Mouse (Mus musculus) gastrocnemius, adult 2 months (tissue): ENCODE measurements around the gene Polr3g. TPM values are rescaled to one million over a fixed set of nuclear protein-coding genes. Genes with fewer than 3 reads are reported as not detected.
"Not testable (repeated sequence)": the region's sequence is repeated elsewhere in the genome, so short reads cannot be mapped to it uniquely, and the experiment has no call there.

Experiments
- DNase-seq: peaks from one replicate; pipeline ENCODE4 v3.0.0; 2022
- H3K27ac ChIP-seq: fragments of 200-600 bp; 2 replicates; pipeline ENCODE4 v1.8.1; 2022; ENCODE audit warnings: mild to moderate bottlenecking
- H3K4me3 ChIP-seq: fragments of 200-600 bp; 2 replicates; pipeline ENCODE4 v1.8.1; 2022; ENCODE audit warnings: mild to moderate bottlenecking, moderate library complexity
- CTCF ChIP-seq: fragments of 200-600 bp; IDR thresholded peaks from 2 replicates; pipeline ENCODE4 v1.8.1; 2022; ENCODE audit warnings: antibody characterized with exemption, mild to moderate bottlenecking, moderate library complexity
- intact Hi-C: fragments of 180-260 bp; cut with DNase I; formaldehyde crosslinking; loops from one replicate; pipeline ENCODE4 v1.15.1; 2025
- total RNA-seq, 2 experiments: library from RNA; stranded (reverse); gene quantifications; 2 replicates each; pipeline ENCODE4 v1.2.3; 2021

The Polr3g gene
- total RNA-seq, 2 experiments from 2014 or later, result 1.3 to 2.2 TPM

- Histone ChIP-seq H3K4me3 (no peak overlapping the region), H3K27ac (no peak overlapping the region)
- intact Hi-C loops, result no loop called here
- DNase-seq, result no peak
- TF ChIP-seq CTCF, result no peak
Measured at GRCm38 (mm10) chr13:81667713-81668112, 43.1 kb downstream of the Polr3g start.

DNA sequence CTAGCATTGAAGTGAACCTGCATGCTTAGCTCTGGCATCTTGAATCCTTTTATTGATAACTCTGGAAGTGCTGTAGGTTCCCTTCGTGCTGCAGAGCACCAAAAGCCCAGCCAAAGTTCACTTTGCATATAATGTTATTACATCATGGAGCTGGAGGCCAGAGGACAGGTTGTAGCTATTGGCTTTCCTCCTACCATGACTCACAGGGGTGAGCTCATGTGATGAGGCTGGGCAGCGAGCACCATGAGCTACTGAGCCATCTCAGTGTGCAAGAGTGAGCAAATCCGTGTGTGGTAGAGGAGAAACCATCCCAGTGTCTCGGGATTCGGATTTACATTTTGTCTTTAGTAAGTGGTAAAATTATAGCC is 46.5 kb downstream of the Polr3g start:
- peak; percentile 28 for DNase-seq
- Histone ChIP-seq H3K27ac (no peak overlapping the region), H3K4me3 (no peak overlapping the region)
- intact Hi-C loops, result no loop called here
- no peak for TF ChIP-seq CTCF

GRCm38 (mm10) chr13:81663566-81664330 is 47.1 kb downstream of the Polr3g start:
- Histone ChIP-seq H3K4me3 (no peak overlapping the region), H3K27ac (no peak overlapping the region)
- TF ChIP-seq CTCF, result no peak
- DNase-seq, result no peak
- intact Hi-C loops, result no loop called here

GRCm38 (mm10) chr13:81658053-81658752 is 52.6 kb downstream of the Polr3g start:
- intact Hi-C loops, result loop anchor here (5.0 kb wide), 3 partner anchors 54 to 776 kb away; partner anchors contain the start of genes Arrdc3, Mblac2 and Polr3g
- no peak for TF ChIP-seq CTCF
- H3K27ac ChIP-seq, result peak overlapping the region; percentile 99
- H3K4me3 ChIP-seq, result peak overlapping the region; percentile 84
- DNase-seq, result no peak

GRCm38 (mm10) chr13:81657351-81658052 is 53.3 kb downstream of the Polr3g start, which contains the start of gene Lysmd3:
Lysmd3 (plus strand) TSS chr13:81657663.
- DNase-seq, result peak; percentile 96
- intact Hi-C loops, result loop anchor here (2.0 to 5.0 kb wide), 4 partner anchors 55 to 775 kb away; partner anchors contain the start of genes Arrdc3, Cetn3, Mblac2 and Polr3g
- Histone ChIP-seq H3K4me3 (peak within 1 kb of the TSS; percentile 84), H3K27ac (peak within 1 kb of the TSS; percentile 99)
- TF ChIP-seq CTCF, result peak; percentile 17; the same call in 1 of the 2 replicates

DNA sequence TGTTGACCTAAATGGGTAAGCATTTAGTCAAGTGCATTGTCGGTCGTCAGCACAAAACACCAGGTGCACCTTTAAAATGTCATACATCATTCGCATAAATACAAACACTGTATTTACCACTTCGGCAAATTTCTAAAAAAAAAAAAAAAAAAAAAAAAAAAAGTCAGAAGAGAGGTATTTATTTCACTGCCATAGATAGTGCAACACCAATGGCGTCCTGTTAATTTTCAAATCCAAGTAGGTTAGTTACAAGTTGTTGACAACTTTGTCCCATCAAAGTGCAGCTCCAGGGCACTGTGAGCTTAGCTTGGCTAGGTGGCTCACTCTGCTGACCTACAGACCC is 53.8 kb downstream of the Polr3g start:
- intact Hi-C loops, result loop anchor here (2.0 to 5.0 kb wide), 4 partner anchors 55 to 775 kb away; partner anchors contain the start of genes Arrdc3, Cetn3, Mblac2 and Polr3g
- Histone ChIP-seq H3K4me3 (peak overlapping the region; percentile 84), H3K27ac (peak overlapping the region; percentile 99)
- no peak for DNase-seq
- TF ChIP-seq CTCF, result no peak

DNA sequence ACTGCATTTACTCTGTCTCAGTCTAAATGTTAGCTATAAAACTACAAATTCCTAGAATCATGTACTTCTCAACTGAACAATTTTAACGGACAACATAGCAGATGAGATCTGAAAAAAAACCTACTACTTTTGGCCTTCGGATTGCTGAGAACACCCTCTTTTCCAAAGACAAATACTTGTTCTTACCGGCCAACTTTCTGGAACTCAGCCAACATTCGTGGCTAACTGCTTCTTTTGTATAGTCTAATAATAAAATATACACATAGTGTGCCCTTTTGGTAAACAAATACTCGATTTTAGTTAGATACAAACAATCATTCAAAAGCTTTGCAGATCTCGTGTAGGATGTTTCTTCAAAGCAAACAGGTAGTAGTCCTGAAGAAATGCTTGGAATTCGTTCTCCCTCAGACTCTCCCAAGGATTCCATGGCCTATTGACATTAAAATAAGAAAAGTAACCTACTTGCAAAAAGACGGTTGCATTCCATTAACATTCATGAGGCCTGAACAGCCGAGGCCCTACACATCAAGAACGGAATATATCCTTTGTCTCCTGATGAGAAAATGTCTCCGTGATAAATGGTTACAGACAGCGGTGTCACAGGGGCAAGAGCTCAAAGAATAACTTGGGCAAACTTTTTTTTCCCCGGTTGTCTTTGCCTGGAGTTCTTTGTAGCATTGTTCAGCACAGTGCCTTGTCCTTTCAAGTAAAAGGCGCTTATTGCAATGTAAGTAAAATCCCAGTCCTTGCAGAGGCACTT is 54.5 kb downstream of the Polr3g start:
- H3K4me3 ChIP-seq, result no peak overlapping the region
- peak overlapping the region; percentile 99; the same call in 1 of the 2 replicates for H3K27ac ChIP-seq
- intact Hi-C loops, result loop anchor here (2.0 to 5.0 kb wide), 4 partner anchors 56 to 774 kb away; partner anchors contain the start of genes Arrdc3, Cetn3, Mblac2 and Polr3g
- TF ChIP-seq CTCF, result no peak
- DNase-seq, result no peak

DNA sequence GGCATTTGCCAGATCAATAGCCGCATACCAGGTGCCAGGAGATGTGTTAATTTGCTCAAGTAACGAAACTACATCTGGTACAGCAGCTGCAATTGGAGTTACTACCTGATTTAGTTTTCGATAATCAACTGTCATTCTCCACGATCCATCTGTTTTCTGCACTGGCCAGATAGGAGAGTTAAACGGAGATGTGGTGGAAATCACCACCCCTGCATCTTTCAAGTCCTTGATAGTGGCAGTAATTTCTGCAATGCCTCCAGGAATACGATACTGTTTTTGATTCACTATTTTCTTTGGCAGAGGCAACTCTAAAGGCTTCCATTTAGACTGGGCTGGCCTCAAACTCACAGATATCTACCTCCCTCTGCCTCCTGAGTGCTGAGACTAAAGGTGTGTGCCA is 60.4 kb downstream of the Polr3g start:
- H3K27ac ChIP-seq, intact Hi-C loops, H3K4me3 ChIP-seq, DNase-seq: not testable (repeated sequence)

GRCm38 (mm10) chr13:81646348-81646747 is 64.5 kb downstream of the Polr3g start:
- no peak overlapping the region for H3K4me3 ChIP-seq
- H3K27ac ChIP-seq, result no peak overlapping the region
- no peak for TF ChIP-seq CTCF
- intact Hi-C loops, result no loop called here
- no peak for DNase-seq

- Histone ChIP-seq H3K27ac (no peak overlapping the region), H3K4me3 (no peak overlapping the region)
- no peak for DNase-seq
- intact Hi-C loops, result loop anchor here (5.0 kb wide), 2 partner anchors 118 to 207 kb away; no protein-coding TSS in a partner anchor
- TF ChIP-seq CTCF, result no peak
Measured at GRCm38 (mm10) chr13:81644047-81644565, 66.7 kb downstream of the Polr3g start.

GRCm38 (mm10) chr13:81642491-81643149 is 68.2 kb downstream of the Polr3g start:
- Histone ChIP-seq H3K4me3 (no peak overlapping the region), H3K27ac (no peak overlapping the region)
- intact Hi-C loops, result loop anchor here (5.0 kb wide), 2 partner anchors 120 to 205 kb away; no protein-coding TSS in a partner anchor
- DNase-seq, result no peak
- no peak for TF ChIP-seq CTCF
